Mouse (Mus musculus): ENCODE data around the gene Snrpd3. TPM values are rescaled to one million over a fixed set of nuclear protein-coding genes. Genes with fewer than 3 reads are reported as not detected.
A peak's percentile ranks its signal among the peaks of the same experiment; 100 is the strongest.
"Not testable (repeated sequence)": the region's sequence is repeated elsewhere in the genome, so short reads cannot be mapped to it uniquely, and the experiment has no call there.

Snrpd3 gene
- total RNA-seq (2021) = 100 to 1,000 TPM; 103 to 106 TPM
- long read RNA-seq, experiment 1, transcript Snrpd3-201 (4 exons, 3,036 nt) = major isoform, 20 of 26 reads
- long read RNA-seq, experiment 1, partial matches to known transcripts = 4 of 26 reads
- long read RNA-seq, experiment 1, other reads (novel, unspliced or antisense) = 2 of 26 reads
- long read RNA-seq, experiment 2, transcript Snrpd3-201 (4 exons, 3,036 nt) = major isoform, 19 of 23 reads
- long read RNA-seq, experiment 2, partial matches to known transcripts = 1 of 23 reads
- long read RNA-seq, experiment 2, other reads (novel, unspliced or antisense) = 2 of 23 reads

GRCm38 (mm10) chr10:75517073-75517757 lies at the start of gene Snrpd3:
Gene Snrpd3, plus strand, starts transcription at chr10:75517551.
- peak; percentile 77 to 92 for DNase-seq (ENCODE audit: low spot score in 2 of 2)

- no peak for DNase-seq (ENCODE audit: low spot score in 2 of 2)
Measured at GRCm38 (mm10) chr10:75473411-75473810, 43.9 kb upstream of the Snrpd3 start.

- no peak for DNase-seq (ENCODE audit: low spot score in 2 of 2)
Measured at GRCm38 (mm10) chr10:75474571-75474970, 42.8 kb upstream of the Snrpd3 start.

- DNase-seq (ENCODE audit: low spot score in 2 of 2) = not testable (repeated sequence)
Measured at GRCm38 (mm10) chr10:75475139-75475850, 42.1 kb upstream of the Snrpd3 start.

GRCm38 (mm10) chr10:75477034-75477433 lies 40.3 kb upstream of the Snrpd3 start:
- DNase-seq (ENCODE audit: low spot score in 2 of 2) = peak in 1 of 2 experiments; percentile 32

- DNase-seq (ENCODE audit: low spot score in 2 of 2) = no peak
Measured at GRCm38 (mm10) chr10:75479955-75480354, 37.4 kb upstream of the Snrpd3 start.

GRCm38 (mm10) chr10:75481703-75482102 lies 35.6 kb upstream of the Snrpd3 start:
- DNase-seq (ENCODE audit: low spot score in 2 of 2) = no peak

GRCm38 (mm10) chr10:75482271-75482670 lies 35.1 kb upstream of the Snrpd3 start:
- DNase-seq (ENCODE audit: low spot score in 2 of 2) = no peak

GRCm38 (mm10) chr10:75482919-75483483 lies 34.4 kb upstream of the Snrpd3 start:
- DNase-seq (ENCODE audit: low spot score in 2 of 2) = no peak

GRCm38 (mm10) chr10:75484066-75484465 lies 33.3 kb upstream of the Snrpd3 start:
- no peak for DNase-seq (ENCODE audit: low spot score in 2 of 2)

GRCm38 (mm10) chr10:75484767-75485166 lies 32.6 kb upstream of the Snrpd3 start:
- no peak for DNase-seq (ENCODE audit: low spot score in 2 of 2)

GRCm38 (mm10) chr10:75486086-75486979 lies 31.0 kb upstream of the Snrpd3 start:
- peak; percentile 48 to 73 for DNase-seq (ENCODE audit: low spot score in 2 of 2)

- no peak for DNase-seq (ENCODE audit: low spot score in 2 of 2)
Measured at GRCm38 (mm10) chr10:75487131-75487530, 30.2 kb upstream of the Snrpd3 start.

GRCm38 (mm10) chr10:75489522-75489921 lies 27.8 kb upstream of the Snrpd3 start:
- no peak for DNase-seq (ENCODE audit: low spot score in 2 of 2)

- no peak for DNase-seq (ENCODE audit: low spot score in 2 of 2)
Measured at GRCm38 (mm10) chr10:75490731-75491130, 26.6 kb upstream of the Snrpd3 start.

- DNase-seq (ENCODE audit: low spot score in 2 of 2) = no peak
Measured at GRCm38 (mm10) chr10:75491234-75491935, 26.0 kb upstream of the Snrpd3 start.

GRCm38 (mm10) chr10:75491936-75492262 lies 25.5 kb upstream of the Snrpd3 start:
- DNase-seq (ENCODE audit: low spot score in 2 of 2) = no peak

GRCm38 (mm10) chr10:75495304-75495703 lies 22.0 kb upstream of the Snrpd3 start:
- no peak for DNase-seq (ENCODE audit: low spot score in 2 of 2)

- no peak for DNase-seq (ENCODE audit: low spot score in 2 of 2)
Measured at GRCm38 (mm10) chr10:75495921-75496320, 21.4 kb upstream of the Snrpd3 start.

- not testable (repeated sequence) for DNase-seq (ENCODE audit: low spot score in 2 of 2)
Measured at GRCm38 (mm10) chr10:75499214-75499613, 18.1 kb upstream of the Snrpd3 start.
